Mouse (Mus musculus) layer of hippocampus, postnatal 25 days (tissue): Measurements from ENCODE around the gene Ostc. TPM values are rescaled to one million over a fixed set of nuclear protein-coding genes. Genes with fewer than 3 reads are reported as not detected.

ENCODE experiments used
- DNase-seq, 2 experiments: peaks; one replicate each; pipeline ENCODE4 v3.0.0; 2022; ENCODE audit warnings: mixed read lengths in 2 of 2, low spot score in 1 of 2; ENCODE audit errors: extremely low spot score in 1 of 2
- total RNA-seq, 2 experiments: library from RNA; stranded (reverse); gene quantifications; 2 replicates each; pipeline ENCODE4 v1.2.3; 2021

Ostc gene
- total RNA-seq, 2 experiments from 2014 or later: 69.0 to 69.1 TPM

GRCm38 (mm10) chr3:130712891-130713290 lies 3.6 kb upstream of the Ostc start:
- DNase-seq: no peak

- no peak for DNase-seq
Observed at GRCm38 (mm10) chr3:130710103-130710502, 859 bp upstream of the Ostc start.

- DNase-seq: no peak
Observed at GRCm38 (mm10) chr3:130708529-130708928, 715 bp downstream of the Ostc start.

GRCm38 (mm10) chr3:130702289-130702688 lies 7.0 kb downstream of the Ostc start:
- no peak for DNase-seq

DNA sequence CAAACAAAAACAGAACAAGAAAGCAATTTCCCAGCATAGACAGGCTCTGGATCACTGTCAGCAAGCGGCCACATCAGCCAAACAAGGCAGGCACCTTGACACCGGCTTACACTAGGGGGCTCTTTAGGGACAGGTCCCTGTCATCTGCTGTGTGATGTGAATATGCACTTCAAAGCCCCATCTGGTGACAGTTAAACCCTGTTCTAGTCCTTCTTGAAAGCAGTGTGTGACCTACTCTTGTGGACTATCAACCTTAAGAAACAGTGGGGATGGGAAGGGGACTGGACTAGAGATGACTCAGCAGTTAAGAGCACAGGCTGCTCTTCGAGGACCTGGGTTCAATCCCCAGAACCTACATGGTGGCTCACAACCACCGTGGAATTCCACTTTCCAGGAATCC lies 11.6 kb downstream of the Ostc start:
- DNase-seq: no peak

DNA sequence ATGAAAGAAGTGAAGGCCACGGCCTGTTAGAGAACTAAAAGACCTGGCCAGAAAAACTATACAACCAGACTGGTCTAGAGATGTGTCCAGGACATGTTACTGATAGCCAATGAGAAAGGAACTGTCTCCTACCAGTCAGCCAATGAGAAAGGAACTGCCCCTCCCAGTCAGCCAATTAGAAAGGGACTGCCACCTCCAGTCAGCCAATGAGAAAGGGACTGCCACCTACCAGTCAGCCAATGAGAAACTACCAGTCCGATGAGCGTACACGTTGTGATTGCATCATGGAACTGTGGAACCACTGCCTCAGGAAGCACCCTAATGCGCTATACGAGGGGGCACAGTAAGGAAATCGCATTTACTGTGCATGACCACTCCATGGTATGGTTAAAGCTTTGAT lies 14.5 kb downstream of the Ostc start:
- DNase-seq: no peak

- DNase-seq: no peak
Observed at GRCm38 (mm10) chr3:130694041-130694593, 15.1 kb downstream of the Ostc start.

GRCm38 (mm10) chr3:130691596-130692170 lies 17.6 kb downstream of the Ostc start:
- no peak for DNase-seq

GRCm38 (mm10) chr3:130690834-130691595 lies 18.2 kb downstream of the Ostc start:
- DNase-seq: no peak

DNA sequence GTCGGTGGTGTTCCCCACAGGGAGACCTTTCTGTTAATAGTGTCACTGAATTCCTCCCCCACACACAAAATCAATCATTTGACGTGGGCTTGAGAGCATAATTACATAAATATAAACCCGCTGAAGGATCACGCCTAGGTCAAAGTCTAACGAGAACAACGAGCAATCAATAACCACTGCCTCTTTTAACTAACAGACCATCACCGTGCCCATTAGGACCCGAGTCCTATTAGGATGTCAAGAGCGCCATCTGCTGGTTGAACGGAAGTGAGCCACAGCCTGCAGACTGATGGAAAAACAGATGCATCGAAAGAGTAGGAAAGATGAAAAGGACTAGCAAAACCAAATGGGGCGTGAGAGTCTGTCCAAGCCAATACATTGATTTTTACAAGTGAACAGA lies 19.6 kb downstream of the Ostc start:
- DNase-seq: peak; percentile 75 to 98

DNA sequence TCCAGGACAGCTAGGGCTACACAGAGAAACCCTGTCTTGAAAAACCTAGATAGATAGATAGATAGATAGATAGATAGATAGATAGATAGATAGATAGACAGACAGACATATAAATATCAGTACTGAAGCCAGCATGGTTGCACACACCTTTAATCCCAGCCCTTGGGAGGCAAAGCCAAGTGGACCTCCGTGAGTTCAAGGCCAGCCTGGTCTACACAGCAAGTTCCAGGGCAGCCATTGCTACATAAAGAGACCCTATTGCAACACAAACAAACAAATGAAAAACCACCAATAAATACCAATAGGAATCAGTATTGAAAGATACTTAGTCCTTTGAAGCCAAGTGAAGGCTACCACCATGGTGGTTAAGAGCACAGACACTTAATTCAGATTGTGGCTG lies 22.2 kb downstream of the Ostc start:
- DNase-seq: no peak

DNA sequence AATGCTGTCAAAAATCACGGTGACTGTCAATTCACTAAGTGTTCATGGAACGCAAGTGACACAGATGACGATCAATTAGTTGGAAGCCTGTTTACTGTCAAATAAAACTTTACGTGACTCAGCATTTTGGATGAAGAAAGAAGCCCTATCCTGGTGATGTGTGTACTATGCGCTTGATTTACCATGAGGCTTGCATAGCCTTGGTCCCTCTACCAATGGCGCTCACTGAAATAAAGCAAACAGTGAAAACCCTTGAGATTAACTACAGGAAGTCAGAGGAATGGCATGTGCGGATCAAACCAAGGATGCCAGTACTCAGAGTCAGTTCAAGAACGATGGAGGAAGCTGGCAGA lies 24.3 kb downstream of the Ostc start:
- no peak for DNase-seq

- DNase-seq: no peak
Observed at GRCm38 (mm10) chr3:130684276-130685013, 24.8 kb downstream of the Ostc start.

GRCm38 (mm10) chr3:130683836-130684235 lies 25.4 kb downstream of the Ostc start:
- DNase-seq: no peak

- DNase-seq: no peak
Observed at GRCm38 (mm10) chr3:130682183-130682582, 27.1 kb downstream of the Ostc start.

DNA sequence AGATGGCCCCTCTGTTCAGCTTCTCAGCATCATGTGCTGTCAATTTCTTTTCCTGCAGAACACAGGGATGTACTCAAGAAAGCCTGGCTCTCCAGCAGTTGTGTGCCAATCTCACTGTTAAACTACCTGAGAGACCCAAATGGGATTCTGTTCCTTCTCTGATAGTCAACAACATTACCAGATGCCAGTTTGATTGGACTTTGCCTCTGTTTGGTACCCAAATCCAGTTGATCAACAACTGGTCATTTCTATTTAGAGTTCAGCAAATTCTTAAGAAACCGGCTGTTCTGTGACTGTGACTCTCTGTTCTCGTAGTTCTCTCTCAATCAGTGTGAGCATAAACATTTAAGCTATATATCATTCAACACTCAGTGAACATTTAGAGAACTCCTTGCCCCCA lies 28.0 kb downstream of the Ostc start:
- no peak for DNase-seq

GRCm38 (mm10) chr3:130677671-130678460 lies 31.4 kb downstream of the Ostc start:
- DNase-seq: no peak

GRCm38 (mm10) chr3:130671291-130671690 lies 38.0 kb downstream of the Ostc start:
- no peak for DNase-seq

- no peak for DNase-seq
Observed at GRCm38 (mm10) chr3:130662496-130662895, 46.7 kb downstream of the Ostc start.

- no peak for DNase-seq
Observed at GRCm38 (mm10) chr3:130660619-130661018, 48.6 kb downstream of the Ostc start.

GRCm38 (mm10) chr3:130649569-130649968 lies 59.7 kb downstream of the Ostc start:
- no peak for DNase-seq
